Mouse (Mus musculus) heart, postnatal 10 days (tissue): ENCODE data around the gene Rufy3. TPM values are rescaled to one million over a fixed set of nuclear protein-coding genes. Genes with fewer than 3 reads are reported as not detected.
"Not testable (repeated sequence)": the region's sequence is repeated elsewhere in the genome, so short reads cannot be mapped to it uniquely, and the experiment has no call there.

Source experiments
- DNase-seq, 2 experiments: peaks; one replicate each; pipeline ENCODE4 v3.0.0; 2021
- intact Hi-C: fragments of 180-260 bp; cut with DNase I; formaldehyde crosslinking; loops from one replicate; pipeline ENCODE4 v1.15.1; 2025
- total RNA-seq, 2 experiments: library from RNA; stranded (reverse); gene quantifications; 2 replicates each; pipeline ENCODE4 v1.2.3; 2021

Rufy3 gene
- 10 to 100 TPM; 12.7 to 12.8 TPM for total RNA-seq

GRCm38 (mm10) chr5:88564501-88565147 is at the start of gene Rufy3:
Gene Rufy3, plus strand, starts transcription at chr5:88565040.
- intact Hi-C loops = loop anchor here (5.0 to 10.0 kb wide), 3 partner anchors 63 to 200 kb away; partner anchors contain the start of genes Dck and Grsf1
- DNase-seq = peak; percentile 89 to 91

- DNase-seq = peak; percentile 30 to 63
These were observed 45.6 kb upstream of the Rufy3 start for GRCm38 (mm10) chr5:88519232-88519631.

GRCm38 (mm10) chr5:88527657-88528056 is 37.2 kb upstream of the Rufy3 start, which contains the start of gene Jchain:
Gene Jchain, minus strand, starts transcription at chr5:88527891.
- no peak for DNase-seq
- intact Hi-C loops = no loop called here

More at GRCm38 (mm10) chr5:88519232-88519631, 45.6 kb upstream of the Rufy3 start:
- intact Hi-C loops = no loop called here

GRCm38 (mm10) chr5:88530908-88531307 is 33.9 kb upstream of the Rufy3 start:
- no peak for DNase-seq
- intact Hi-C loops = no loop called here

- DNase-seq = no peak
- intact Hi-C loops = no loop called here
These were observed 30.1 kb upstream of the Rufy3 start for GRCm38 (mm10) chr5:88534697-88535096.

GRCm38 (mm10) chr5:88540845-88541244 is 24.0 kb upstream of the Rufy3 start:
- intact Hi-C loops = no loop called here
- DNase-seq = no peak

- DNase-seq = peak; percentile 59 to 77
These were observed 22.1 kb upstream of the Rufy3 start for GRCm38 (mm10) chr5:88542651-88543282.

GRCm38 (mm10) chr5:88544411-88544810 is 20.4 kb upstream of the Rufy3 start:
- intact Hi-C loops = not testable (repeated sequence)

More at GRCm38 (mm10) chr5:88542651-88543282, 22.1 kb upstream of the Rufy3 start:
- intact Hi-C loops = no loop called here

GRCm38 (mm10) chr5:88545536-88545935 is 19.3 kb upstream of the Rufy3 start:
- intact Hi-C loops = no loop called here

More at GRCm38 (mm10) chr5:88544411-88544810, 20.4 kb upstream of the Rufy3 start:
- DNase-seq = not testable (repeated sequence)

GRCm38 (mm10) chr5:88553271-88554085 is 11.4 kb upstream of the Rufy3 start:
- DNase-seq = no peak

More at GRCm38 (mm10) chr5:88545536-88545935, 19.3 kb upstream of the Rufy3 start:
- DNase-seq = no peak

GRCm38 (mm10) chr5:88554086-88554886 is 10.6 kb upstream of the Rufy3 start, which contains the start of gene Utp3:
Gene Utp3, plus strand, starts transcription at chr5:88554462.
- intact Hi-C loops = loop anchor here (5.0 kb wide), 1 partner anchor 168 kb away; the partner anchor contains the start of gene Mob1b
- peak; percentile 98 to 99 for DNase-seq

More at GRCm38 (mm10) chr5:88553271-88554085, 11.4 kb upstream of the Rufy3 start:
- intact Hi-C loops = loop anchor here (5.0 kb wide), 1 partner anchor 169 kb away; the partner anchor contains the start of gene Mob1b

- DNase-seq = no peak
- intact Hi-C loops = no loop called here
These were observed 5.8 kb upstream of the Rufy3 start for GRCm38 (mm10) chr5:88558991-88559390.

GRCm38 (mm10) chr5:88561080-88561814 is 3.6 kb upstream of the Rufy3 start:
- DNase-seq = no peak
- intact Hi-C loops = loop anchor here (10.0 kb wide), 1 partner anchor 204 kb away; the partner anchor contains the start of gene Dck

- no peak for DNase-seq
- intact Hi-C loops = loop anchor here (10.0 kb wide), 1 partner anchor 202 kb away; the partner anchor contains the start of gene Dck
These were observed 1.7 kb upstream of the Rufy3 start for GRCm38 (mm10) chr5:88562863-88563780.

- DNase-seq = peak; percentile 80 to 85
- intact Hi-C loops = loop anchor here (5.0 to 10.0 kb wide), 3 partner anchors 62 to 199 kb away; partner anchors contain the start of genes Dck and Grsf1
These were observed 551 bp downstream of the Rufy3 start for GRCm38 (mm10) chr5:88565148-88566033.

GRCm38 (mm10) chr5:88566034-88566841 is 1.4 kb downstream of the Rufy3 start:
- DNase-seq = no peak
- intact Hi-C loops = loop anchor here (5.0 to 10.0 kb wide), 3 partner anchors 61 to 199 kb away; partner anchors contain the start of genes Dck and Grsf1
